Mouse (Mus musculus) layer of hippocampus, adult 11-12 months (tissue): Measurements from ENCODE around the gene Zscan26.

Experiments used
- DNase-seq: peaks from one replicate; pipeline ENCODE4 v3.0.0; 2022; ENCODE audit warnings: low spot score

Gene Zscan26

GRCm38 (mm10) chr13:21423301-21423700, 30.2 kb downstream of the Zscan26 start:
- no peak for DNase-seq

GRCm38 (mm10) chr13:21418865-21419264, 34.7 kb downstream of the Zscan26 start:
- no peak for DNase-seq

- DNase-seq: no peak
These were observed 36.1 kb downstream of the Zscan26 start for GRCm38 (mm10) chr13:21417298-21418010.

GRCm38 (mm10) chr13:21415750-21416149, 37.8 kb downstream of the Zscan26 start:
- DNase-seq: no peak

- DNase-seq: no peak
These were observed 38.3 kb downstream of the Zscan26 start for GRCm38 (mm10) chr13:21415266-21415665.

- DNase-seq: no peak
These were observed 39.0 kb downstream of the Zscan26 start for GRCm38 (mm10) chr13:21414231-21415212.

- DNase-seq: peak; percentile 8
These were observed 44.6 kb downstream of the Zscan26 start for GRCm38 (mm10) chr13:21408805-21409459.

- peak; percentile 88 for DNase-seq
These were observed 45.3 kb downstream of the Zscan26 start for GRCm38 (mm10) chr13:21407969-21408804.

- no peak for DNase-seq
These were observed 46.2 kb downstream of the Zscan26 start for GRCm38 (mm10) chr13:21407341-21407740.

GRCm38 (mm10) chr13:21402848-21403247, 50.7 kb downstream of the Zscan26 start:
- no peak for DNase-seq

GRCm38 (mm10) chr13:21402287-21402846, 51.2 kb downstream of the Zscan26 start, which contains the start of gene Zkscan3:
TSS of gene Zkscan3 (minus strand) at chr13:21402755.
- DNase-seq: peak; percentile 84

GRCm38 (mm10) chr13:21401636-21402286, 51.8 kb downstream of the Zscan26 start:
- DNase-seq: no peak

- no peak for DNase-seq
These were observed 52.4 kb downstream of the Zscan26 start for GRCm38 (mm10) chr13:21401166-21401565.

- no peak for DNase-seq
These were observed 56.0 kb downstream of the Zscan26 start for GRCm38 (mm10) chr13:21397486-21397885.

GRCm38 (mm10) chr13:21396048-21396447, 57.5 kb downstream of the Zscan26 start:
- peak; percentile 4 for DNase-seq

GRCm38 (mm10) chr13:21395623-21396022, 57.9 kb downstream of the Zscan26 start:
- no peak for DNase-seq

GRCm38 (mm10) chr13:21395211-21395610, 58.3 kb downstream of the Zscan26 start:
- no peak for DNase-seq
